Mouse (Mus musculus) gastrocnemius, postnatal 4 days (tissue): Measurements from ENCODE around the gene Vars2. TPM values are rescaled to one million over a fixed set of nuclear protein-coding genes. Genes with fewer than 3 reads are reported as not detected.
A peak's percentile ranks its signal among the peaks of the same experiment; 100 is the strongest.

Source experiments
- DNase-seq, 2 experiments: peaks; one replicate each; pipeline ENCODE4 v3.0.0; 2021 to 2022; ENCODE audit warnings: low spot score in 2 of 2, mixed read lengths in 2 of 2
- total RNA-seq, 2 experiments: library from RNA; stranded (reverse); gene quantifications; 2 replicates each; pipeline ENCODE4 v1.2.3; 2021

The Vars2 gene
- total RNA-seq, 2 experiments from 2014 or later, result 22.1 to 24.4 TPM

GRCm38 (mm10) chr17:35695289-35695688 is 27.9 kb upstream of the Vars2 start:
- DNase-seq, result peak in 1 of 2 experiments; percentile 57

DNA sequence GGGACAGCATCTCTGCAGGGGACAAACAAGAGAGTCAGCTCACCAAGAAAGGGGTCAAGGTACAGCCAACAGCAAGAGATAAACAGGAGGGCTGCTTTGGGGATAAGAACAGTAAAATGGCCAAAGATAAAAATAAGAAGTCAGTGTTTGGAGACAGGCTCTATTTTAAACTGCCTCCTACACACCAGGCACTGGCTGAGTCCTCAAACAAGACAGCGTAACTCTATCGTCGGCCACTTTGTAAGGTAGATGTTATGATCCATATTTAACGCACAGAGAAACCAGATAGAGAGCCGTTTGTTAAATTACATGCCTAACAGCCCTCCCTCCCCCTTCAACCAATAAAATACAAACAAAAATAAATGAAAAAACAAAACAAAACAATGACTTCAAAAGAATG is 26.5 kb upstream of the Vars2 start:
- no peak for DNase-seq

- DNase-seq, result no peak
These were observed 25.0 kb upstream of the Vars2 start for GRCm38 (mm10) chr17:35692368-35692767.

DNA sequence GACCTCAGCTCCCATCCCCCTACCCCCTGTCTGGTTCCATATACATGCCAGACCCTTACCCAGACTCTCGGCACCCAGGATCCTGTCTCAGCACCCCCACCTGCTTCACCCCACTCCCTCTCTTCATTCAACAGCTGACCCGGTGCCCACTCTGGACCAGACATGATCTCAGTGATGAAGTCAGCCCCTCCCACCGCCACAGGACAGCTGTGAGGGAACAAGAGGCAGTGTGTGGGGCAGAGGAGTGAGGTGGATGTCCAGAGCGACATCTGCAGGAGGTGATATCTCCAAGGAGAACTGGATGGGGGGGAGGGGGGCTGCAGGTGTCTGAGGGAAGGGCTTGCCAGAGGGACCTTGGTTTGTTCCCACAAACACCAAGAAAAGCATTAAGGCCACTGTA is 24.4 kb upstream of the Vars2 start:
- DNase-seq, result no peak

DNA sequence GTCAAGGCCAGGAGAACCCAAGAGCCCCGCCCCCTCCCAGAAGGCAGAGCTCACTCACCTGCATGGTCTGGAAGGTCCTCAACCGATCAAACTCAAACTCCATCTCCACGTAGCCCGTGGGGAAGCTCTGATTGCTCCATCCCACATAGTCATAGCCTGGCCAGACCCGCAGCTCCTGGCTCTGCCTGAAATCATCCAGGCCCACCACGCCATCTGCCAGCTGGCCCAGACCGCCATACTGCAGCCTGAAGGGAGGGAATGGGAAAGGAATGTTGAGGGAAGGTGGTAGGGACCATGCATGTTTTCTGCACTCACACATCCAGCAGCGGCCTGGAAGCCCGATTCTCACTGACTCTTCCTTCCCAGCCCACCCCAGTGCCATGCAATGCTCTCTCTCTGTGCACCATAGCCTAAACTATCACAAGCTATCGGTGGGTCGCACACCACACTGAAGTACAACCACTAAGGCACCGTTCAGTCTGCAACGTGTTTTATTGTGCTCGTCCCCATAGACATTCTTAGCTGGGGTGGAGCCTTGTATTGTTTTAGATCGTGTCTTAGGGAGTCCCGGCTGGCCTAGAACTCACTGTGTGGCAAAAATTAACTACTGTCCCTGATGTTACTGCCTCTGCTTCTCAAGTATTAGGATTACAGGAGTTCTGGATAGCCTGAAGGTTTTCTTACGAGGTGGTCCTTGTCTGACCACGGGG is 22.7 kb upstream of the Vars2 start:
- DNase-seq, result no peak

DNA sequence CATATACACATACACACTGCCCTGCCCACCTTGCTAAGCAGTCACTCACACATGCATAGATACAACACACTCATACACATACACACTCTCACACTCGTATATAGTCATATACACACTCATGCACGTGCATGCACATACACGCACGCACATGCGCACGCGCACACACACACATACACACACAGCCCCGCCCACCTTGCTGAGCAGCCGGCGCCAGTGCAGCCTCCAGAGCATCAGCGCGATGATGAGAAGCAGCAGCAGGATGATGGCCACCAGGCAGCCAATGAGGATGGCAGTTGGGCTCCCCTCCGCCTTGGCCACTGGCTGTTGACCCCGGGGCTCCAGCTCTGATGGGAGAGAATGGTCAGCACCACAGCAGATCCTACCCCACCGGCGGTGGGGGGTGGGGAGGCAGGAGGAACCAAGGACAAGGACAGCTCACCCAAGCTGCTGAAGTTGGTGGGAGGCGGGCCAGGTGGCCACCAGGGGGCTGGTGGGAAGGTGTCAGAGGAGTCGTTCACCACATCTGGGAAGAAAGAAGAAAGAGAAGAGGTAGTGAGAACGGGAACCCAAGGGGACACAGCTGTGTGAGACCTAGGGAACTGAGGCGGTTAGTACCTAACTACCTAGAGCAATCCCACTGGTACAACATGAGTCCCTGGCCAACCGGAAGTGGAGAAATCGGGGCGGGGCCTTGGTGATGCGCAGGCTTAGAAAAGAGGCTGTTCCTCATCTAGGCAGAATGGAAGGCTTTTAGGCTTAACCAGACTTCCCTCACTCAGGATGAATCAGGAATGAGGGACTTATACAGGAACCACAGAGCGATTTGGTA is 21.2 kb upstream of the Vars2 start:
- DNase-seq, result no peak

DNA sequence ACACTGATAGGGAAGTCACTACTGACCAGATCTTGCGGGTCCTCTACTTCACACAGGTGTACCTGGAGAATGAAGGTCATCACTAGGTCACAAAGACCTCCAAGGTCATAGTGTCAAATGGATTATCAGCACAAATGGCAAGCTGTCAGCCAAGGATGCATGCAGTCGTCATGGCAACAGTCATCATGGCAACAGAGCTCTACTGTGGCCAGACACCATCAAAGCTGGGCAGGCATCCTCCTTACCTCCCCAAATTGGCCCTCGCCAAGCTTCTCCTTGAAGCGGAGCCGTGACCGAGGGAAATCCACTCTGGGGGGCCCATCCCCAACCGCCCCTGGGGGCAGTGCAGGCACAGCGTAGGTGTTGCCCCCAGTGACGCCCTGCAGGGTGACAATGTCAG is 17.7 kb upstream of the Vars2 start:
- DNase-seq, result no peak

DNA sequence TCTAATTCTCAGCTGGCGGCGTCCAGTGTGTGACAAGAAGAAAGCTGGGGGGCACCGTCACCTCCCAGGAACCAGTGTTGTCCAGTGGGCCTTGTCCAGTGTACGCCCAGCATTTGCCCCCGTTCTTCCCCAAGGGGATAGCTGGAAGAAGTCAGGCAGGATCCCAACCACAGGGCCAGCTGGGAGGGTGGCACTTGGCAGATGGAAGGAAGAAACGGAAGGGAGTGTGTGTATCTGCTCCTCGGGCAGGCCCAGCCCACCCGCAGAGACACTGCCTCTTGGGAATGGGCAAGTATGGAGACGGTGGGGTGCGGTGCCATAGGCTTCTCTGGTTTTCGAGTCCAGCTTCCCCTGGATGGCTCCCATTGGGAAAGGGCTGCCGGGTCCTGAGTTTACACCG is 14.6 kb upstream of the Vars2 start:
- no peak for DNase-seq

GRCm38 (mm10) chr17:35680591-35680990 is 13.2 kb upstream of the Vars2 start:
- DNase-seq, result no peak

- peak; percentile 62 to 85 for DNase-seq
These were observed 6.1 kb upstream of the Vars2 start, which contains the start of gene Gtf2h4 for GRCm38 (mm10) chr17:35673416-35674035. Gene Gtf2h4, minus strand, starts transcription at chr17:35673739.

GRCm38 (mm10) chr17:35672527-35672926 is 5.1 kb upstream of the Vars2 start:
- no peak for DNase-seq

DNA sequence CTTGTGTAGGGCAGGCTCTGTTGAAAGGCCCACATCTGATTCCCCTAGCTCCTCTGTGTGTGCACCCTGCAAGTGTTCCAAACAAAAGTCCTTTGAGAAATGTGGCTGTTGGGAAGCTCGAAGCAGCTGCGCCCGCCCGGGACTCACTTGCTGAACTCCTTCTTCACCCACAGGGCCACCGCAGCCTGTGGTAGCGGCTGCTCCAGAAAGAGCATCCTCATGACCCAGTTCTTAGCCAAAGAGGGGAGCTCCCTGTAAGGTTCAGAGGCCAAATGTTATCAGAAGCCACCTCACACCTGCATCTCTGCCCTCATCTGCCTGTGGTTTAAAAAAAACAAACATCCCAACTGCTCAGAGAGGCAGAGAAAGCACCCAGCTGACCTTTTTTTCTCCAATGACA is 4.5 kb upstream of the Vars2 start:
- DNase-seq, result no peak

GRCm38 (mm10) chr17:35669731-35670130 is 2.3 kb upstream of the Vars2 start:
- DNase-seq, result no peak

- DNase-seq, result no peak
These were observed 538 bp downstream of the Vars2 start for GRCm38 (mm10) chr17:35666851-35667256.

DNA sequence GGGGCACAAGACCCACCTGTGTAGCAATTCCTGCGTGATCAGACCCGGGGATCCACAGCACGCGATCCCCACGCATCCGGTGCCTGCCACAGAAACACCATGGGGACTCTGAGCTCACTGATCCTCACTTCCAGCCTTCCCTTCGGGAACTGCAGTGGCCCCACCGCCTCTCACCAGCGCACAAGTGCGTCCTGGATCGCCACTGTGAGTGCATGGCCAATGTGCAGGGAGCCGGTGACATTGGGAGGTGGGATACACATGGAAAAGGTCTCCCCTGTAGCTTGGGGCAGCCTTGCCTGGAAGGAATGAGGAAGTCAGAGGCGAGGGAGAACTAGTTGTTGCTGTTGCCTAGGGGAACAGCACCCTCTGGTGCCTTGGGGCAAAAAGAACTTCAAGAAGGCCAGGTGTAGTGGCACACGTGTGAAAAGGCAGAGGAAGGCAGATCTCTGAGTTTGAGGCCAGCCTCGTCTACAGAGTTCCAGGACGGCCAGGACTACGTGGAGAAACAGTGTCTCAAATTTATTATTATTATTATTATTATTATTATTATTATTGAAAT is 1.4 kb downstream of the Vars2 start:
- no peak for DNase-seq

DNA sequence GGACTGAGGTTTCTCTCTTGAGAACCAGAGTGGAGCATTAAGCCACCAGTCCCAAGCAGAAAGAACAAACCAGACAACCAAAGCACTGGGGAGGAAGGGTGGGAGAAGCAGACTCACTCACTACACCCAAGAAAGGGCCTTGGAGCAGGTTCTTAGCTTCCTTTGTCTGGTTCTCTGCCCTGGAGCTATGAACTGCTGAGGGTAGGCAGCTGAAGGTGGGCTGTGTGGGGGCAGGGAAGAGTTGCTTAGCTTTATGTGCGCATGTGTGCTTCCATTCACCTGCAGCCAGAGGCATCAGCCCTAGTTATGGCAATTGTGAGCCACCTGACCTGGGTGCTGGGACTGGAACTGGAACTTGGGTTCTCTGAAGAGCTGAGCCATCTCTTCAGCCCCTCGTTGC is 14.3 kb downstream of the Vars2 start:
- DNase-seq, result no peak

DNA sequence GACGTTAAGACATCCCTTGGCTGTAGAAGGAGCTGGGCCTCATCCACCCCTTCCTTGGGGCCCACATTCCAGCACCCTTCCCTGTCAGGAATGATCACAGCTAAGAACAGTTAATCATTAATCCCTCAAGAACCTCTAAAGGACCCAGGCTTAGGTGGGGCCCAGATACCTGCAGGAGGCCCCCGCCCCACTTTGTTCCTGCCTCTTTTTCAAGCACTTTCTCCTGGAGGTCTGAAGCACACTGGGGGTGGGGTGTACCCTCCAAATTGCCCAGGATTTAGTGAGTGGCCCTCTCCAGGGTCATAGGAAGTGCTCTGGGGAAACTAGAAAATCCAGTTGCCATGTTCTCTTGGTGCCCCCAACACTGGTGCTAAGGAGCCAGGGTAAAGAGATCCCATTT is 18.0 kb downstream of the Vars2 start:
- no peak for DNase-seq

DNA sequence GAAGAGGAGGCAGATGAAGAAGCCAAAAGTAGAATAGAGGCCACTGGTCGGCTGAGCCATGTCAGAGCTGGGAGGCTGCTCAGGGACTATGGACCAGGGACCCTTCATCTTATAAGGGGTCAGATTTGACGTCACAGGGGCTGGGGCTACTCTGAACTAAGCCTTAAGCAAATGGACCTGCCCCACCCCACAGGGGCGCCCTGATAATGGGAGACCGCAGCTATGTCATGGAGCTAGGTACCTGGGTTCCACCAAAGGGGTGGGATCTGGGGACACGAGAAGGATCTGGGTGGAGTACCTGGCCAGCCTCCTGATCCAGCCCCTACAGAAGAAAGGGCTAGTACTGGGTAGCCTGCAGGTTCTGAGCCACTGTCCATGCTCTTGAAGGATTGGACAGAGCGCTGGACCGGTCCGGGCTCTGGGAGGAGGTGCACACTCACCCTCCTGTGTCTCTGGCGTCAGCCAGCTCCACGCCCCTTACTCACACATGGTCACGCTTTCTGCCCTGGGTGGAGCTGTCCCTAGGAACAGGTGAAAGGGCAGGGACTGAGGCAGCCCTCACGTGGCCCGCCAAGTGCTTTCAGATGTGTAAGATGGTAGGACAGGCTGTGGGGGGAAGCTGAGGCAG is 23.7 kb downstream of the Vars2 start, which contains the start of gene Mucl3:
Gene Mucl3, minus strand, starts transcription at position 87 of the 628 bp plus-strand sequence.
- DNase-seq, result no peak

- DNase-seq, result no peak
These were observed 28.0 kb downstream of the Vars2 start for GRCm38 (mm10) chr17:35639352-35639751.

DNA sequence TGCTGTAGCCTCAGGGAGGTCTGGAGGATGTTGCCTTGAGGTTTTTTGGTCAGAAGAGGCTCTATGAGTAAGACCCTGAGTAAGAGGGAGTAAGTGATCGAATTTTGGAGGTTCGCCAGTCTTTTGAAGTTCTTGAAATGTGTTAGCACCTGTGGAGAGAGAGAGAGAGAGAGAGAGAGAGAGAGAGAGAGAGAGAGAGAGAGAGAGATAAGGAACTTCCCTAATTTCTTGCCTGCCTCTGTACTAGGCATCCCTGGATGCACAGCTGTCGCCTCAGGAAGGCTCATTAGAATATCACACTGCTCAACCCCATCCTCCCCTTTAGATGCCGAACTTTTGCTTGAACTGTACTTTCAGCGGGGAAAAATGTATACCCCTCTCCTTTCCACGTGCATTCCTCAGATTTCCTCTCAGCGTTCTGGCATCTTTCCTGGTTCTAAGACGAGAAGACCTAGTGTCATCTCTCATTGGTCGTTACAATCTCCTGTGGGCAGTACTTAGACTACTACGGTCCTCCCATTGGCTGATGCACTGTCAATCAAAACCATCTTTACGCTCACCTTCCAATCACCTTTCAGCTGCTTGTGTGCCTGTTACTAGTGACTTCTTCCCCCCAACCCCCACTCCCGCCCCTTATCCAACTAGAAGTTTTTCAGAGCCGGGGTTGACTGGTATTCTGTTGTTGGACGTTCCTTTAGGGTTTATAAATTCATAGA is 28.8 kb downstream of the Vars2 start:
- DNase-seq, result peak in 1 of 2 experiments; percentile 54

GRCm38 (mm10) chr17:35636363-35636762 is 31.0 kb downstream of the Vars2 start:
- no peak for DNase-seq
